Comparison of ENCODE assay signal across 14 mouse cellular contexts in genomic region chr5:20153359-20154125, GRCm38 (mm10).
DNase-seq lines count a peak whose midpoint lies in the region; ATAC-seq and TF ChIP-seq lines count a peak whose summit lies in the region.
"Had no signal": no experiment of that assay in that cellular context is flagged by ENCODE, and none has a peak within 500 bp of the region (broad histone marks: within the 10 kb centered on the region; RNA-seq: fewer than 3 reads in every experiment).

No protein-coding gene starts in this region.

- WGBS in forebrain, embryonic 14.5 days = 29% methylated on average over 3 of the region's 3 CpGs
- 44% methylated on average over 3 of the region's 3 CpGs for WGBS in forebrain, embryonic 11.5 days
- 43% methylated on average over 3 of the region's 3 CpGs for WGBS in lung, embryonic 14.5 days
- 39% methylated on average over 3 of the region's 3 CpGs for WGBS in embryonic facial prominence, embryonic 14.5 days
- WGBS in midbrain, postnatal 0 days = 22% methylated on average over 3 of the region's 3 CpGs

- no peak overlapping the region for H3K9ac ChIP-seq in forebrain, embryonic 14.5 days (ENCODE audit: low read length)
- no peak overlapping the region for H3K9ac ChIP-seq in forebrain, embryonic 11.5 days (ENCODE audit: low read length)
- no peak overlapping the region for H3K9ac ChIP-seq in lung, embryonic 14.5 days
- no peak overlapping the region for H3K9ac ChIP-seq in embryonic facial prominence, embryonic 14.5 days (ENCODE audit: low read depth, low read length)
- no peak overlapping the region for H3K9ac ChIP-seq in midbrain, postnatal 0 days (replicated peaks; ENCODE audit: low read length, poor library complexity, severe bottlenecking)
- H3K9ac ChIP-seq: heart, embryonic 12.5 days; hindbrain, embryonic 13.5 days; liver, postnatal 0 days; neural tube, embryonic 12.5 days had no signal

- no peaks in the 10 kb centered on the region for H3K36me3 ChIP-seq in forebrain, embryonic 14.5 days (ENCODE audit: control insufficient read depth, insufficient read depth, low read length)
- no peaks in the 10 kb centered on the region for H3K36me3 ChIP-seq in forebrain, embryonic 11.5 days (ENCODE audit: control insufficient read depth, insufficient read depth, low read length)
- H3K36me3 ChIP-seq in lung, embryonic 14.5 days (ENCODE audit: insufficient read depth) = no peaks in the 10 kb centered on the region
- no peaks in the 10 kb centered on the region for H3K36me3 ChIP-seq in embryonic facial prominence, embryonic 14.5 days (ENCODE audit: control insufficient read depth, insufficient read depth, low read length)
- no peaks in the 10 kb centered on the region for H3K36me3 ChIP-seq in midbrain, postnatal 0 days (ENCODE audit: insufficient read depth, low read length)
- H3K36me3 ChIP-seq: heart, embryonic 12.5 days; hindbrain, embryonic 13.5 days; neural tube, embryonic 12.5 days had no signal

- peaks cover 7% of the 10 kb centered on the region for H3K4me1 ChIP-seq in forebrain, embryonic 14.5 days (ENCODE audit: control insufficient read depth, insufficient read depth, low read length)
- H3K4me1 ChIP-seq in forebrain, embryonic 11.5 days (replicated peaks; ENCODE audit: control insufficient read depth, insufficient read depth, low read length) = no peaks in the 10 kb centered on the region
- H3K4me1 ChIP-seq in lung, embryonic 14.5 days (ENCODE audit: insufficient read depth) = no peaks in the 10 kb centered on the region
- H3K4me1 ChIP-seq in embryonic facial prominence, embryonic 14.5 days (ENCODE audit: control insufficient read depth, insufficient read depth, low read length) = no peaks in the 10 kb centered on the region
- H3K4me1 ChIP-seq in midbrain, postnatal 0 days (ENCODE audit: insufficient read depth, low read length) = no peaks in the 10 kb centered on the region
- H3K4me1 ChIP-seq: heart, embryonic 12.5 days; hindbrain, embryonic 13.5 days; megakaryocyte, embryonic 14.5 days; neural tube, embryonic 12.5 days had no signal

- ATAC-seq in forebrain, embryonic 14.5 days = peak; percentile 80
- no peak for ATAC-seq in forebrain, embryonic 11.5 days (replicated peaks; ENCODE audit: low FRiP score)
- no peak for ATAC-seq in lung, embryonic 14.5 days (ENCODE audit: insufficient read depth)
- no peak for ATAC-seq in embryonic facial prominence, embryonic 14.5 days (ENCODE audit: low read depth)
- no peak for ATAC-seq in midbrain, postnatal 0 days (ENCODE audit: low FRiP score)
- ATAC-seq: liver, postnatal 0 days had no signal

- no peak overlapping the region; the same call in 1 of the 2 replicates for H3K27ac ChIP-seq in forebrain, embryonic 14.5 days (ENCODE audit: low read depth, low read length)
- H3K27ac ChIP-seq in forebrain, embryonic 11.5 days (ENCODE audit: low read depth, low read length) = no peak overlapping the region
- H3K27ac ChIP-seq in lung, embryonic 14.5 days (ENCODE audit: low read depth) = no peak overlapping the region
- H3K27ac ChIP-seq in embryonic facial prominence, embryonic 14.5 days (replicated peaks; ENCODE audit: low read depth, low read length) = no peak overlapping the region
- no peak overlapping the region for H3K27ac ChIP-seq in midbrain, postnatal 0 days (ENCODE audit: low read depth, low read length)
- H3K27ac ChIP-seq: hindbrain, embryonic 13.5 days; neural tube, embryonic 12.5 days had no signal

- no peak overlapping the region for H3K4me3 ChIP-seq in forebrain, embryonic 14.5 days (ENCODE audit: low read depth, low read length)
- no peak overlapping the region for H3K4me3 ChIP-seq in forebrain, embryonic 11.5 days (ENCODE audit: low read depth, low read length)
- H3K4me3 ChIP-seq in lung, embryonic 14.5 days (ENCODE audit: low read depth, low read length) = no peak overlapping the region
- H3K4me3 ChIP-seq in embryonic facial prominence, embryonic 14.5 days (ENCODE audit: low read depth, low read length) = no peak overlapping the region
- H3K4me3 ChIP-seq in midbrain, postnatal 0 days (ENCODE audit: low read depth, low read length) = no peak overlapping the region
- H3K4me3 ChIP-seq: heart, embryonic 12.5 days; hindbrain, embryonic 13.5 days; megakaryocyte, embryonic 14.5 days; neural tube, embryonic 12.5 days had no signal

- no peak for TF ChIP-seq CTCF in lung, embryonic 14.5 days (IDR thresholded peaks at IDR 0.05; ENCODE audit: low read depth)
- TF ChIP-seq CTCF in midbrain, postnatal 0 days (IDR thresholded peaks at IDR 0.05) = no peak

- H3K9me3 ChIP-seq in forebrain, embryonic 14.5 days (replicated peaks; ENCODE audit: control insufficient read depth, low read length) = no peaks in the 10 kb centered on the region
- no peaks in the 10 kb centered on the region for H3K9me3 ChIP-seq in forebrain, embryonic 11.5 days (ENCODE audit: control insufficient read depth, low read length)
- no peaks in the 10 kb centered on the region for H3K9me3 ChIP-seq in lung, embryonic 14.5 days (ENCODE audit: low read depth, low read length)
- no peaks in the 10 kb centered on the region for H3K9me3 ChIP-seq in embryonic facial prominence, embryonic 14.5 days (ENCODE audit: control insufficient read depth, low read length)
- H3K9me3 ChIP-seq in midbrain, postnatal 0 days (ENCODE audit: low read length) = no peaks in the 10 kb centered on the region
- H3K9me3 ChIP-seq: heart, embryonic 12.5 days; hindbrain, embryonic 13.5 days; megakaryocyte, embryonic 14.5 days; neural tube, embryonic 12.5 days had no signal

- H3K4me2 ChIP-seq in forebrain, embryonic 14.5 days (ENCODE audit: low read length) = no peak overlapping the region
- no peak overlapping the region for H3K4me2 ChIP-seq in forebrain, embryonic 11.5 days (ENCODE audit: low read depth, low read length, severe bottlenecking)
- H3K4me2 ChIP-seq in lung, embryonic 14.5 days = no peak overlapping the region
- H3K4me2 ChIP-seq in embryonic facial prominence, embryonic 14.5 days (ENCODE audit: low read depth, low read length) = no peak overlapping the region
- H3K4me2 ChIP-seq in midbrain, postnatal 0 days (ENCODE audit: low read depth, low read length, poor library complexity, severe bottlenecking) = no peak overlapping the region
- H3K4me2 ChIP-seq: heart, embryonic 12.5 days; hindbrain, embryonic 13.5 days; neural tube, embryonic 12.5 days had no signal

- DNase-seq in forebrain, embryonic 14.5 days (ENCODE audit: low spot score) = peak; percentile 52
- no peak for DNase-seq in forebrain, embryonic 11.5 days (ENCODE audit: low spot score)
- peak; percentile 63 for DNase-seq in lung, embryonic 14.5 days
- no peak for DNase-seq in lung, postnatal 14 days
- peak; percentile 65 for DNase-seq in embryonic facial prominence, embryonic 14.5 days (ENCODE audit: low spot score)
- peak; percentile 36 for DNase-seq in midbrain, postnatal 0 days (ENCODE audit: low spot score)
- DNase-seq in cerebellum, adult 9-11 months = no peak
- DNase-seq in left cerebral cortex, adult 11 months (ENCODE audit: low spot score) = no peak
- DNase-seq: cerebellum, adult 8-10 months; liver, postnatal 0 days had no signal

- no peaks in the 10 kb centered on the region for H3K27me3 ChIP-seq in forebrain, embryonic 14.5 days (replicated peaks; ENCODE audit: control insufficient read depth, insufficient read depth, low read length)
- no peaks in the 10 kb centered on the region for H3K27me3 ChIP-seq in forebrain, embryonic 11.5 days (ENCODE audit: control insufficient read depth, insufficient read depth, low read length)
- no peaks in the 10 kb centered on the region for H3K27me3 ChIP-seq in lung, embryonic 14.5 days (ENCODE audit: insufficient read depth, low read length)
- H3K27me3 ChIP-seq in embryonic facial prominence, embryonic 14.5 days (replicated peaks; ENCODE audit: control insufficient read depth, insufficient read depth, low read length) = no peaks in the 10 kb centered on the region
- no peaks in the 10 kb centered on the region for H3K27me3 ChIP-seq in midbrain, postnatal 0 days (ENCODE audit: insufficient read depth, low read length)
- H3K27me3 ChIP-seq: heart, embryonic 12.5 days; hindbrain, embryonic 13.5 days; megakaryocyte, embryonic 14.5 days; neural tube, embryonic 12.5 days had no signal

Comparison
In these comparisons a context has a peak if more than half of its experiments do, and no peak if none do; other contexts are left out.
1. DNase-seq: peak in forebrain, embryonic 14.5 days (single experiment), lung, embryonic 14.5 days (single experiment), embryonic facial prominence, embryonic 14.5 days (single experiment) and midbrain, postnatal 0 days (single experiment); none in forebrain, embryonic 11.5 days (single experiment), lung, postnatal 14 days (single experiment), cerebellum, adult 9-11 months (single experiment) and left cerebral cortex, adult 11 months (single experiment).